Mouse (Mus musculus) MEL (cell line): ENCODE results near the gene Olfr220. TPM values are rescaled to one million over a fixed set of nuclear protein-coding genes. Genes with fewer than 3 reads are reported as not detected.

ENCODE experiments used
- DNase-seq: peaks from one replicate; pipeline ENCODE4 v3.0.0; 2011; ENCODE audit warnings: low read depth, low spot score
- H3K27ac ChIP-seq: 2 replicates; pipeline ENCODE4 v1.5.1; 2012; ENCODE audit warnings: low read depth, mild to moderate bottlenecking, control low read depth, low read length, moderate library complexity; ENCODE audit not compliant: control insufficient read depth
- H3K27me3 ChIP-seq, 2 experiments: fragments of 150-350 bp in 1 of 2; sonication (generic) in 1 of 2; 2 replicates each; pipeline ENCODE4 v1.6.1; 2012; ENCODE audit warnings: low read length in 2 of 2, mild to moderate bottlenecking in 2 of 2, improper control_type of control experiment in 1 of 2, moderate library complexity in 1 of 2; ENCODE audit not compliant: insufficient read depth in 2 of 2, control insufficient read depth in 1 of 2
- H3K36me3 ChIP-seq, 2 experiments: 2 replicates each; pipeline ENCODE4 v1.6.1; 2012 to 2014; ENCODE audit warnings: low read length in 2 of 2, improper control_type of control experiment in 1 of 2, inconsistent platforms in 1 of 2, mild to moderate bottlenecking in 1 of 2; ENCODE audit not compliant: insufficient read depth in 2 of 2, control insufficient read depth in 1 of 2
- H3K4me1 ChIP-seq, 2 experiments: fragments of 150-350 bp in 1 of 2; sonication (generic) in 1 of 2; 2 replicates each; pipeline ENCODE4 v1.6.1; 2012; ENCODE audit warnings: low read length in 2 of 2, improper control_type of control experiment in 1 of 2, mild to moderate bottlenecking in 1 of 2; ENCODE audit not compliant: insufficient read depth in 2 of 2, control insufficient read depth in 1 of 2
- H3K4me3 ChIP-seq, 2 experiments: fragments of 150-350 bp in 1 of 2; sonication (generic) in 1 of 2; 2 replicates each; pipeline ENCODE4 v1.5.1; 2012; ENCODE audit warnings: low read depth in 2 of 2, low read length in 2 of 2, mild to moderate bottlenecking in 2 of 2, moderate library complexity in 2 of 2, control low read depth in 1 of 2, improper control_type of control experiment in 1 of 2; ENCODE audit not compliant: control insufficient read depth in 1 of 2, insufficient read depth in 1 of 2
- H3K79me2 ChIP-seq: 2 replicates; pipeline ENCODE4 v1.6.1; 2012; ENCODE audit warnings: mild to moderate bottlenecking, low read length, moderate library complexity; ENCODE audit not compliant: control insufficient read depth, poor library complexity, insufficient read depth
- H3K9ac ChIP-seq: 2 replicates; pipeline ENCODE4 v1.6.1; 2012; ENCODE audit warnings: low read depth, mild to moderate bottlenecking, control low read depth, low read length, moderate library complexity; ENCODE audit not compliant: control insufficient read depth, poor library complexity, severe bottlenecking
- H3K9me3 ChIP-seq: fragments of 150-350 bp; sonication (generic); replicated peaks from 2 replicates; pipeline ENCODE4 v1.6.1; 2012; ENCODE audit warnings: mild to moderate bottlenecking, low read length, improper control_type of control experiment, moderate library complexity; ENCODE audit not compliant: insufficient read depth
- CTCF ChIP-seq, 3 experiments: IDR thresholded peaks in 2 of 3; conservative IDR thresholded peaks in 1 of 3; 2 replicates each; pipeline ENCODE4 v1.5.1; 2011 to 2012; ENCODE audit warnings: low read length in 3 of 3, low read depth in 2 of 3, mild to moderate bottlenecking in 2 of 3, improper control_type of control experiment in 1 of 3, inconsistent platforms in 1 of 3, mixed read lengths in 1 of 3, moderate library complexity in 1 of 3; ENCODE audit not compliant: control insufficient read depth in 1 of 3, insufficient read depth in 1 of 3, poor library complexity in 1 of 3, severe bottlenecking in 1 of 3
- E2F4 ChIP-seq: IDR thresholded peaks from 2 replicates; pipeline ENCODE4 v1.6.1; 2011; ENCODE audit warnings: low read depth, low read length, improper control_type of control experiment, borderline replicate concordance
- EP300 ChIP-seq, 2 experiments: IDR thresholded peaks; 2 replicates each; pipeline ENCODE4 v1.6.1; 2011; ENCODE audit warnings: improper control_type of control experiment in 2 of 2, low read length in 2 of 2, low read depth in 1 of 2, mild to moderate bottlenecking in 1 of 2
- ETS1 ChIP-seq: IDR thresholded peaks from 2 replicates; pipeline ENCODE4 v1.6.1; 2012; ENCODE audit warnings: low read depth, mild to moderate bottlenecking, inconsistent platforms, low read length, improper control_type of control experiment, moderate library complexity
- GABPA ChIP-seq: IDR thresholded peaks from 2 replicates; pipeline ENCODE4 v1.6.1; 2012; ENCODE audit warnings: low read depth, mild to moderate bottlenecking, inconsistent platforms, low read length, improper control_type of control experiment, moderate library complexity
- HCFC1 ChIP-seq: IDR thresholded peaks from 2 replicates; pipeline ENCODE4 v1.6.1; 2012; ENCODE audit warnings: low read depth, mild to moderate bottlenecking, inconsistent platforms, low read length, improper control_type of control experiment, moderate library complexity
- JUND ChIP-seq: IDR thresholded peaks from 2 replicates; pipeline ENCODE4 v1.6.1; 2011; ENCODE audit warnings: low read depth, mild to moderate bottlenecking, improper control_type of control experiment, low read length
- MYB ChIP-seq: IDR thresholded peaks from 2 replicates; pipeline ENCODE4 v1.6.1; 2011; ENCODE audit warnings: mild to moderate bottlenecking, low read depth, low read length, improper control_type of control experiment
- MYC ChIP-seq: IDR thresholded peaks from 2 replicates; pipeline ENCODE4 v1.6.1; 2011; ENCODE audit warnings: low read depth, mild to moderate bottlenecking, low read length, improper control_type of control experiment, moderate library complexity
- NELFE ChIP-seq: IDR thresholded peaks from 2 replicates; pipeline ENCODE4 v1.6.1; 2011; ENCODE audit warnings: low read depth, low read length, improper control_type of control experiment
- NRF1 ChIP-seq: IDR thresholded peaks from 2 replicates; pipeline ENCODE4 v1.6.1; 2014; ENCODE audit warnings: low read depth, mild to moderate bottlenecking, inconsistent platforms, low read length, improper control_type of control experiment, moderate library complexity; ENCODE audit not compliant: poor library complexity, insufficient read depth, severe bottlenecking
- POLR2A ChIP-seq, 2 experiments: IDR thresholded peaks; 2 replicates each; pipeline ENCODE4 v1.6.1; 2011 to 2012; ENCODE audit warnings: low read length in 2 of 2, mild to moderate bottlenecking in 2 of 2, control low read depth in 1 of 2, improper control_type of control experiment in 1 of 2, low read depth in 1 of 2, moderate library complexity in 1 of 2; ENCODE audit not compliant: control insufficient read depth in 1 of 2, insufficient read depth in 1 of 2, poor library complexity in 1 of 2
- POLR2AphosphoS2 ChIP-seq: IDR thresholded peaks from 2 replicates; pipeline ENCODE4 v1.6.1; 2011; ENCODE audit warnings: low read length, improper control_type of control experiment
- POLR2AphosphoS5 ChIP-seq: IDR thresholded peaks from 2 replicates; pipeline ENCODE4 v1.6.1; 2012; ENCODE audit warnings: low read depth, borderline replicate concordance, mild to moderate bottlenecking, inconsistent platforms, low read length, moderate library complexity, mixed read lengths
- RAD21 ChIP-seq: IDR thresholded peaks from 2 replicates; pipeline ENCODE4 v1.6.1; 2011; ENCODE audit warnings: mild to moderate bottlenecking, low read depth, low read length, improper control_type of control experiment
- RCOR1 ChIP-seq: IDR thresholded peaks from 2 replicates; pipeline ENCODE4 v1.6.1; 2012; ENCODE audit warnings: low read depth, mild to moderate bottlenecking, inconsistent platforms, low read length, improper control_type of control experiment
- SIN3A ChIP-seq: IDR thresholded peaks from 2 replicates; pipeline ENCODE4 v1.6.1; 2012; ENCODE audit warnings: low read length, improper control_type of control experiment, inconsistent platforms
- SMC3 ChIP-seq: IDR thresholded peaks from 2 replicates; pipeline ENCODE4 v1.6.1; 2011; ENCODE audit warnings: low read depth, low read length, improper control_type of control experiment
- TAL1 ChIP-seq: IDR thresholded peaks from 2 replicates; pipeline ENCODE4 v1.6.1; 2012; ENCODE audit warnings: mild to moderate bottlenecking, inconsistent platforms, low read length, moderate library complexity, mixed read lengths
- TBP ChIP-seq: IDR thresholded peaks from 2 replicates; pipeline ENCODE4 v1.8.0; 2011; ENCODE audit warnings: low read depth, low read length, improper control_type of control experiment
- USF2 ChIP-seq, 2 experiments: IDR thresholded peaks; 2 replicates each; pipeline ENCODE4 v1.6.1; 2011 to 2012; ENCODE audit warnings: improper control_type of control experiment in 2 of 2, low read length in 2 of 2, borderline replicate concordance in 1 of 2, inconsistent platforms in 1 of 2, low read depth in 1 of 2, mild to moderate bottlenecking in 1 of 2; ENCODE audit not compliant: insufficient read depth in 1 of 2
- ZC3H11A ChIP-seq: IDR thresholded peaks from 2 replicates; pipeline ENCODE4 v1.6.1; 2012; ENCODE audit warnings: low read depth, mild to moderate bottlenecking, inconsistent platforms, low read length, improper control_type of control experiment
- ZMIZ1 ChIP-seq: IDR thresholded peaks from 2 replicates; pipeline ENCODE4 v1.6.1; 2012; ENCODE audit warnings: low read depth, mild to moderate bottlenecking, inconsistent platforms, low read length, improper control_type of control experiment, moderate library complexity
- ZNF384 ChIP-seq: IDR thresholded peaks from 2 replicates; pipeline ENCODE4 v1.6.1; 2012; ENCODE audit warnings: low read depth, mild to moderate bottlenecking, inconsistent platforms, low read length, improper control_type of control experiment
- polyA plus RNA-seq, 2 experiments: library from polyadenylated mRNA; stranded (reverse) in 1 of 2; unstranded in 1 of 2; fragments of >175 nt in 1 of 2; fragments of >200 nt in 1 of 2; gene quantifications; 2 replicates each; pipeline versions ENCODE4 v1.2.1 to v1.2.4; 2012; ENCODE audit warnings: low replicate concordance in 2 of 2, low read depth in 1 of 2; ENCODE audit not compliant: insufficient read length in 2 of 2, insufficient read depth in 1 of 2, missing spikeins in 1 of 2
- total RNA-seq: library from RNA; depleted of rRNA; stranded (reverse); fragments of 300-350 nt; gene quantifications from 2 replicates; pipeline ENCODE4 v1.2.3, GENCODE M21; 2012

Gene Olfr220
- total and polyA plus RNA-seq, 3 experiments = not detected

GRCm38 (mm10) chr1:174469736-174470135 is 27.9 kb downstream of the Olfr220 start:
- no peak for TF ChIP-seq HCFC1
- no peak for TF ChIP-seq JUND
- TF ChIP-seq CTCF (IDR thresholded peaks at IDR 0.05 in 2 of 3, conservative IDR thresholded peaks at IDR 0.05 in 1 of 3; ENCODE audit: control insufficient read depth in 1 of 3, insufficient read depth in 1 of 3, low read depth in 2 of 3, low read length in 3 of 3, poor library complexity in 1 of 3, severe bottlenecking in 1 of 3) = peak; percentile 62 to 78 (median 75)
- TF ChIP-seq POLR2AphosphoS5 = no peak
- TF ChIP-seq TBP = no peak
- TF ChIP-seq MYC = no peak
- TF ChIP-seq SIN3A = no peak
- peak; percentile 70 for TF ChIP-seq SMC3
- TF ChIP-seq POLR2A (IDR thresholded peaks at IDR 0.05; ENCODE audit: control insufficient read depth in 1 of 2, insufficient read depth in 1 of 2, low read depth in 1 of 2, low read length in 2 of 2, poor library complexity in 1 of 2) = no peak
- TF ChIP-seq ZNF384 = no peak
- no peak for TF ChIP-seq RCOR1
- peak; percentile 72 for TF ChIP-seq RAD21
- no peak for TF ChIP-seq E2F4
- TF ChIP-seq GABPA = no peak
- TF ChIP-seq ZC3H11A = peak; percentile 33; the same call in 1 of the 2 replicates
- TF ChIP-seq POLR2AphosphoS2 = no peak
- peak; percentile 59 for DNase-seq

GRCm38 (mm10) chr1:174482567-174482966 is 40.7 kb downstream of the Olfr220 start:
- H3K79me2 ChIP-seq = no peaks in the 10 kb centered on the region
- no peak overlapping the region for H3K27ac ChIP-seq
- DNase-seq = no peak
- H3K9ac ChIP-seq = no peak overlapping the region
- TF ChIP-seq POLR2A (IDR thresholded peaks at IDR 0.05; ENCODE audit: control insufficient read depth in 1 of 2, insufficient read depth in 1 of 2, low read depth in 1 of 2, low read length in 2 of 2, poor library complexity in 1 of 2) = no peak
- TF ChIP-seq ETS1 = no peak
- TF ChIP-seq ZC3H11A = no peak
- TF ChIP-seq ZMIZ1 = no peak
- no peak for TF ChIP-seq RAD21
- no peak for TF ChIP-seq TAL1
- no peak for TF ChIP-seq EP300 (IDR thresholded peaks at IDR 0.05; ENCODE audit: low read depth in 1 of 2, low read length in 2 of 2)
- TF ChIP-seq MYB = no peak
- TF ChIP-seq NRF1 = no peak
- no peak for TF ChIP-seq GABPA
- no peak for TF ChIP-seq NELFE
- TF ChIP-seq POLR2AphosphoS2 = no peak
- TF ChIP-seq USF2 (IDR thresholded peaks at IDR 0.05; ENCODE audit: borderline replicate concordance in 1 of 2, insufficient read depth in 1 of 2, low read depth in 1 of 2, low read length in 2 of 2) = no peak
- no peaks in the 10 kb centered on the region for H3K27me3 ChIP-seq
- no peaks in the 10 kb centered on the region for H3K4me1 ChIP-seq
- no peaks in the 10 kb centered on the region for H3K36me3 ChIP-seq
- H3K4me3 ChIP-seq = no peak overlapping the region
- no peaks in the 10 kb centered on the region for H3K9me3 ChIP-seq

More at GRCm38 (mm10) chr1:174469736-174470135, 27.9 kb downstream of the Olfr220 start:
- H3K79me2 ChIP-seq = no peaks in the 10 kb centered on the region
- H3K27ac ChIP-seq = no peak overlapping the region
- no peak overlapping the region for H3K4me3 ChIP-seq
- no peaks in the 10 kb centered on the region; a peak in 1 of 4 replicates for H3K4me1 ChIP-seq
- no peaks in the 10 kb centered on the region for H3K27me3 ChIP-seq
- H3K9me3 ChIP-seq = no peaks in the 10 kb centered on the region
- no peaks in the 10 kb centered on the region for H3K36me3 ChIP-seq
- H3K9ac ChIP-seq = no peak overlapping the region
